Mouse (Mus musculus): ENCODE measurements around the gene Olfr1161.
"Not testable (repeated sequence)": the region's sequence is repeated elsewhere in the genome, so short reads cannot be mapped to it uniquely, and the experiment has no call there.

Olfr1161 gene

GRCm38 (mm10) chr2:88022474-88022873, at the start of gene Olfr1161:
Olfr1161 (plus strand) TSS chr2:88022774.
- not testable (repeated sequence) for DNase-seq (ENCODE audit: low spot score)

GRCm38 (mm10) chr2:87974563-87974962, 48.0 kb upstream of the Olfr1161 start, which contains the start of gene Olfr74:
Olfr74 (minus strand) TSS chr2:87974663.
- no peak for DNase-seq (ENCODE audit: low spot score)

- DNase-seq (ENCODE audit: low spot score) = no peak
Observed at GRCm38 (mm10) chr2:87989813-87990212, 32.8 kb upstream of the Olfr1161 start, which contains the start of gene Olfr1158. Olfr1158 (plus strand) TSS chr2:87990113.

- DNase-seq (ENCODE audit: low spot score) = no peak
Observed at GRCm38 (mm10) chr2:88007515-88008318, 14.9 kb upstream of the Olfr1161 start, which contains the start of gene Olfr1160. Olfr1160 (minus strand) TSS chr2:88008268.

GRCm38 (mm10) chr2:88037599-88037998, 15.0 kb downstream of the Olfr1161 start, which contains the start of gene Olfr73:
Olfr73 (minus strand) TSS chr2:88037699.
- DNase-seq (ENCODE audit: low spot score) = no peak

- no peak for DNase-seq (ENCODE audit: low spot score)
Observed at GRCm38 (mm10) chr2:88051029-88051428, 28.5 kb downstream of the Olfr1161 start, which contains the start of gene Olfr1162. Olfr1162 (minus strand) TSS chr2:88051129.

- no peak for DNase-seq (ENCODE audit: low spot score)
Observed at GRCm38 (mm10) chr2:88063587-88063986, 41.0 kb downstream of the Olfr1161 start.

GRCm38 (mm10) chr2:88071730-88072129, 49.2 kb downstream of the Olfr1161 start, which contains the start of gene Olfr1163:
Olfr1163 (minus strand) TSS chr2:88071830.
- no peak for DNase-seq (ENCODE audit: low spot score)
